Mouse (Mus musculus) neural tube, embryonic 11.5 days (tissue): Measurements from ENCODE around the gene Foxp1. TPM values are rescaled to one million over a fixed set of nuclear protein-coding genes. Genes with fewer than 3 reads are reported as not detected.

ENCODE experiments used
- ATAC-seq: fragments of 200-750 bp; cut with Nextera tagmentation; 2 replicates; pipeline ENCODE4 v1.8.0; 2017; ENCODE audit warnings: moderate number of reproducible peaks, mild to moderate bottlenecking, moderate TSS enrichment, moderate library complexity; ENCODE audit not compliant: insufficient read depth, low FRiP score, low TSS enrichment
- DNase-seq: peaks from one replicate; pipeline ENCODE4 v3.0.0-alpha.2; 2015; ENCODE audit warnings: low spot score
- H3K27ac ChIP-seq: fragments of 300-500 bp; sonication (generic); 2 replicates; pipeline ENCODE4 v1.5.1; 2014; ENCODE audit warnings: low read depth, mild to moderate bottlenecking, low read length
- H3K27me3 ChIP-seq: fragments of 300-500 bp; sonication (generic); 2 replicates; pipeline ENCODE4 v1.6.1; 2014; ENCODE audit warnings: mild to moderate bottlenecking, low read length, mixed read lengths; ENCODE audit not compliant: control insufficient read depth, insufficient read depth
- H3K36me3 ChIP-seq: fragments of 300-500 bp; sonication (generic); 2 replicates; pipeline ENCODE4 v1.6.1; 2014; ENCODE audit warnings: mild to moderate bottlenecking, low read length, moderate library complexity, mixed read lengths; ENCODE audit not compliant: control insufficient read depth, insufficient read depth
- H3K4me1 ChIP-seq: fragments of 300-500 bp; sonication (generic); 2 replicates; pipeline ENCODE4 v1.6.1; 2014; ENCODE audit warnings: low read length, mixed read lengths; ENCODE audit not compliant: control insufficient read depth, insufficient read depth
- H3K4me2 ChIP-seq: fragments of 300-500 bp; sonication (generic); 2 replicates; pipeline ENCODE4 v1.6.1; 2014; ENCODE audit warnings: low read depth, mild to moderate bottlenecking, moderate library complexity
- H3K4me3 ChIP-seq: fragments of 300-500 bp; sonication (generic); 2 replicates; pipeline ENCODE4 v1.5.1; 2014; ENCODE audit warnings: low read depth, low read length
- H3K9ac ChIP-seq: fragments of 300-500 bp; sonication (generic); 2 replicates; pipeline ENCODE4 v1.6.1; 2014; ENCODE audit warnings: mild to moderate bottlenecking, low read length
- H3K9me3 ChIP-seq: fragments of 300-500 bp; sonication (generic); 2 replicates; pipeline ENCODE4 v1.6.1; 2016; ENCODE audit warnings: low read length; ENCODE audit not compliant: control insufficient read depth
- WGBS: fragments of 180-500 bp; shearing (Covaris S2); extraction: QIAGEN DNeasy Blood & Tissue Kit; methylation state at CpG from one replicate; pipeline ENCODE4 v1.1.7; 2014; 5-methylcytosine and 5-hydroxymethylcytosine counted together
- polyA plus RNA-seq: library from polyadenylated mRNA; unstranded; fragments of >200 nt; fragmentation: Nextera tagmentation; extraction: Ambion mirVana; gene quantifications from 2 replicates; pipeline ENCODE4 v1.2.1, GENCODE M21; 2014

Gene Foxp1
- polyA plus RNA-seq, 1 experiment from 2014 or later: 116 TPM

DNA sequence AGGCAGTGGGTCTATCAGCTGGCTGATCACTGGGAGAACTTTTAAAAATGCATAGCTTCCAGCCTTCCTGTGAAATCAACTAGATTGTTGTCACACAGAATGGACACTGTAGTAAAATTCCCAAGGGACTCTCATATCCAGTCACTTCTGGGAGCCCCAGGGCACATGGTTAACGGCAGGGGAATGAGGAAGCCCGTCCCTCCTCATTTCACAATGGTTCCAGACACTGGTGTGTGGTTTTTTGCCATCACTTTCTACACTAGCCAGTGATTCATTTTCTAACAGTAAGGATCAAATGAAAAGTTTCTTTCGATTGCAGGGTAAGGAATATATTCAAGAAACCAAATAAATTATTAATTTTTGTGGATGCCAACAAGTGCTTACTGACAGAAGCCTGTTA is 54.7 kb downstream of the Foxp1 start:
- no peak overlapping the region for H3K9ac ChIP-seq
- ATAC-seq (0 out of 2 replicates have a peak, but pooled peaks have one; percentile 38), DNase-seq (no peak)
- no peaks in the 10 kb centered on the region for H3K36me3 ChIP-seq
- no peaks in the 10 kb centered on the region for H3K9me3 ChIP-seq
- no peak overlapping the region for H3K27ac ChIP-seq
- H3K4me1 ChIP-seq: peaks cover 19% of the 10 kb centered on the region
- H3K4me2 ChIP-seq: no peak overlapping the region
- no peak overlapping the region for H3K4me3 ChIP-seq
- no peaks in the 10 kb centered on the region for H3K27me3 ChIP-seq
- WGBS: 54% methylated on average over 3 of the region's 3 CpGs

DNA sequence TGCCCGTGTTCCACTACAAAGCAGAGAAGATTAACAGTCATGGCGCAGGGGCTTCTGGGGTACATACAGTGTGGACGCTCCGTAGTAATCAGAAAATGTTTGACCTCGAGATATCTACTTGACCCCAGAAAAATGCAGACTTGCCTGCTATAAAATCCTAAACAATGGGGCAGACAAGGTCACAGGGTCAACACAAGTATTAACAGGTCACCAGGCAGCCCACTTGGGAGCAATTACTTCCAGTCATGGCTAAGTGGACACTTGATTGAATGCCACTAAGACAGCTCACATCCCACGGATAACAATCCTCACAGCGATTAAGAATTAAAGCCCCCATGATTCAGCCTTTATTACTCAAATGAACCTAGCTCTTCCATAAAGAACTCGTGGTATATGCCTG is 55.4 kb downstream of the Foxp1 start:
- Histone ChIP-seq H3K9ac (no peak overlapping the region), H3K4me2 (no peak overlapping the region), H3K27me3 (no peaks in the 10 kb centered on the region), H3K4me1 (peaks cover 19% of the 10 kb centered on the region), H3K36me3 (no peaks in the 10 kb centered on the region), H3K9me3 (no peaks in the 10 kb centered on the region), H3K27ac (no peak overlapping the region), H3K4me3 (no peak overlapping the region)
- ATAC-seq: no peak
- 16% methylated on average over 8 of the region's 8 CpGs for WGBS
- DNase-seq: peak; percentile 49

DNA sequence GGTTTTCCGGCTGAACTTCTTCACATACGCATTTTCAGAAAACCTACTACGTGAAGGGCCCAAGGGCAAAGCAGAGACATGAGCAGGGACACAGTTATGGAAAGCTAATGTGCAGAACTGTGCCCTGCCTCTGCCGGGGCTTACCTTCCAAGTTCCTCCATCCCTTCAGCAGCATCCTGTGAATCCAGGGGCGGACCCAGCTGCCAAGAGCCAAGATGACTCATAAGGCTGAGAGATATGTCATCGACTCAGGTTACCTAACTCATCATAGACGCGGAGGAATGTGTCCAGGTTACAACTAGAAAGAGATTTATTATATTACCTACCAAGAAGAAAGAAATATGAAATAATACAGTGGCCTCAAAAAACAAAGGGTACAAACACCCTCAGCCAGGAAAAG is 56.2 kb downstream of the Foxp1 start:
- ATAC-seq: no peak

DNA sequence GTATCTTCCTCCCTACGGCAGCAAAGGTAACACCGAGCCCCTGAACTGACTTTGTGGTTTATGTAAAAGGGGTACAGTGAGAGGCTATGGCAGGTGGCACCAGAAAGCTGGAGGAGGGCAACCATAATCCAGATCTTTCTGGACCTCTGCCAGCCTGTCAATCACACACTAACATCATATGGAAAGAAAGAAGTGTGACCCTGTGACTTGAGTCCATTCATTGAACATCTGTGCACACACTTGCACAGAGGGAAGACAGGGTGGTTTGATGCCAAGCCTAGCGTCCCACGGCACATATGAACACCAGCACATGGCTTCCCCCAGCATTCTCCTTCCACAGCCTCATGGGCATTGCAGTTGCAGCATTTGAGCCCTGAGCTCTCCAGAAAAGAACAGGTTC is 58.1 kb downstream of the Foxp1 start:
- no peak overlapping the region for H3K4me2 ChIP-seq
- no peaks in the 10 kb centered on the region for H3K36me3 ChIP-seq
- DNase-seq (no peak), ATAC-seq (no peak)
- no peak overlapping the region for H3K27ac ChIP-seq
- no peaks in the 10 kb centered on the region for H3K9me3 ChIP-seq
- peaks cover 9% of the 10 kb centered on the region for H3K4me1 ChIP-seq
- no peak overlapping the region for H3K9ac ChIP-seq
- no peaks in the 10 kb centered on the region for H3K27me3 ChIP-seq
- no peak overlapping the region for H3K4me3 ChIP-seq
- WGBS: 91% methylated on average over 4 of the region's 4 CpGs

More for the DNA sequence above, 56.2 kb downstream of the Foxp1 start:
- 82% methylated on average over 8 of the region's 8 CpGs for WGBS
- Histone ChIP-seq H3K27ac (no peak overlapping the region), H3K9ac (no peak overlapping the region), H3K36me3 (no peaks in the 10 kb centered on the region), H3K27me3 (no peaks in the 10 kb centered on the region), H3K4me2 (no peak overlapping the region), H3K4me1 (peaks cover 19% of the 10 kb centered on the region), H3K9me3 (no peaks in the 10 kb centered on the region), H3K4me3 (no peak overlapping the region)
- DNase-seq: no peak

DNA sequence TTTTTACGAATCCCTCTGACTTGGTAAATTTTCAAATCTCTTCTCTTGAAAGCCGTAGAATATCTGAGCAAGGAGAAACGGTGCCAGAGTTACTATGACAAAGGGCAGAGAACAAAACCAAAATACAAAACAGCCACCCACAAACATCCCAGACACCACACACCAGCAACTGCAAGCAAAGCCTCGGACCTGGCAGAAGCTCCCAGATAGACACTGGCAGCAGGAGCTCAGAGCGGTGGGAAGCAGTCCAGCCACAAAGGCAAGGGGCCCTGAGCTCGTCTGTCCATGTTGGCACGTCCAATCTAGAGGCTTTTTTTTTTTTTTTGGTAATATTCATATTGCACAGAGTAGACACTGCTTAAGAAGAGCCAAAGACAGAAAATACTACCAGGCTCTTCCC is 58.6 kb downstream of the Foxp1 start:
- WGBS: 86% methylated on average over 7 of the region's 7 CpGs
- H3K27ac ChIP-seq: no peak overlapping the region
- H3K9ac ChIP-seq: no peak overlapping the region
- DNase-seq (no peak), ATAC-seq (no peak)
- no peak overlapping the region for H3K4me3 ChIP-seq
- peaks cover 4% of the 10 kb centered on the region; the same call in 1 of the 2 replicates for H3K4me1 ChIP-seq
- no peaks in the 10 kb centered on the region for H3K36me3 ChIP-seq
- H3K9me3 ChIP-seq: no peaks in the 10 kb centered on the region
- no peak overlapping the region for H3K4me2 ChIP-seq
- H3K27me3 ChIP-seq: no peaks in the 10 kb centered on the region

DNA sequence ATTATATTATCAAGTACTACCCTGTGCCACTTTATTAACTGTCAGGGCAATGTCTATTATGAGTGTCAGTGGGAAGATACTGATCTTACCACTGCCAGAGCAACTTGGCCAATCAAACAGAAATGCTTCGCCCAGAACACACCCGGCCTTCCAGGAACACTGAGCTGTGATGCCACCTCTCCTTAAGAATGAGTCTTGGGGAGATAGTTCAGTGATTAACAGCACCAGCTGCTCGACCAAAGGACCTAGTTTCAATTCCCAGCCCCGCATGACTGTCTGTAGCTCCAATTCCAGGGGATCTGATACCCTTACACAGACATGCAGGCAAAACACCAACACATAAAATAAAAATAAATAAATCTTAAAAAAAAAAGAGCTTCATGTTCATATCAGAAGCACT is 63.7 kb downstream of the Foxp1 start:
- Histone ChIP-seq H3K4me3 (no peak overlapping the region), H3K27me3 (no peaks in the 10 kb centered on the region), H3K27ac (no peak overlapping the region), H3K4me1 (no peaks in the 10 kb centered on the region), H3K4me2 (no peak overlapping the region), H3K36me3 (no peaks in the 10 kb centered on the region), H3K9me3 (no peaks in the 10 kb centered on the region), H3K9ac (no peak overlapping the region)
- DNase-seq (no peak), ATAC-seq (no peak)
- WGBS: 89% methylated on average over 4 of the region's 4 CpGs

DNA sequence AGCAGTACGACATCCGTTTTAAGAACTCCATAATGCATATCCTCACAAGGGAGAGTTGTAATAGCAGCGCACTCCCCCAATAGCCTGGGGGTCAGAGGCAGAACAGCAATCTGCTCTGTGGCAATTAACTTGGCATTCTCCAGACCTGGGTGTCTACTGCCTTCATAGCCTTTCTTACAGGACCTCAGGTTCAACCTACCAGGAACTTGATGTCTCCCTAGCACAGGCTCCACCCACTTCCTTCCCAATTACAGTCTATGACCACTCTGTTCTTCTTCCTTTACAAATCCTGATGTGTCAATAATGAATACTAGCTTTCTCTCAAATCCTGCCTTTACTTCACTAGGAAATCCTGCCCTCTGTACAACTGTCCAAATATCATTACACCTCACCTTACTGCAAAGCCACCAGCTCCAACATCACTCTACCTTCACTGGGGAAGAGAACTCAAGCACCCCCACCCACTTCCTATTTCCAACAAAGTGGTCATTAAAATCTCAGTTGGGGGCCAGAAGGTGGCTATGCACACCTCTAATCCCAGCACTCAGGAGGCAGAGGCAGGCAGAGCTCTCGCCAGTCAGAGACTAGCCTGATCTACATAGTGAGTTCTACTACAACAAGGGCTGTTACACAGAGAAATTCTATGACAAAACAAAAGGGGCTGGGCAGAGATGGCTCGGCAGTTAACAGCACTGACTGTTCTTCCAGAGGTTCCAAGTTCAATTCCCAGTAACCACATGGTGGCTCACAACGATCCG is 68.6 kb downstream of the Foxp1 start:
- H3K27ac ChIP-seq: no peak overlapping the region
- WGBS: 91% methylated on average over 7 of the region's 7 CpGs
- H3K9ac ChIP-seq: no peak overlapping the region
- no peak overlapping the region for H3K4me2 ChIP-seq
- H3K36me3 ChIP-seq: no peaks in the 10 kb centered on the region
- H3K4me3 ChIP-seq: no peak overlapping the region
- H3K4me1 ChIP-seq: peaks cover 4% of the 10 kb centered on the region
- no peaks in the 10 kb centered on the region for H3K9me3 ChIP-seq
- ATAC-seq (no peak), DNase-seq (no peak)
- H3K27me3 ChIP-seq: no peaks in the 10 kb centered on the region

DNA sequence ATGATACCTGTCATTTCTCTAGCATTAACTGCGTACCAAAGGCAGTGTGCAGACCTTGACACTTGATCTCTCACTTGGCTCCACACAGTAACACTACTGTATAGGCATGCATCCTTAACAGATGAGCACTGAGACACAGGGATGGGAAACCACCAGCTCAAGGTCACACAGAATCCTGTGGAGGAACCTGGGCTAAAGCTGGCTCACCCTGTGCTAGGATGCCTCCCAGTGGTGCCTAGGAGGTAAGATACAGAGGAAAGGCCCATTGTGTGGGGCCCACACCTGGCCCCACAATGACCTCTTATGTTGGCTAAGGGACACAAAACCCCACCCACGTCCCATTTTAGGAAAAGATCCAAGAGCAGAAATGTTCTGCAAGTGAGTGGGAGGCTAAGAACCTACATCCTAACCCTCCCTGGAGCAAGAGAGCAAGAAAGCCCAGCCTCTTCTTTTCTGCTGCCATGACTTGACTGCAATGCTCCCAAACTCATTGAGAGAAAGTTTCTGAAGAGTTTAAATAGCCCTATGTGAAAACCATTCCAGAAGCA is 69.8 kb downstream of the Foxp1 start:
- no peak overlapping the region for H3K27ac ChIP-seq
- H3K4me3 ChIP-seq: no peak overlapping the region
- 75% methylated on average over 2 of the region's 2 CpGs for WGBS
- H3K9me3 ChIP-seq: no peaks in the 10 kb centered on the region
- no peak for DNase-seq
- H3K36me3 ChIP-seq: no peaks in the 10 kb centered on the region
- H3K4me2 ChIP-seq: no peak overlapping the region
- peaks cover 4% of the 10 kb centered on the region for H3K4me1 ChIP-seq
- no peak overlapping the region for H3K9ac ChIP-seq
- ATAC-seq: no peak
- no peaks in the 10 kb centered on the region for H3K27me3 ChIP-seq

DNA sequence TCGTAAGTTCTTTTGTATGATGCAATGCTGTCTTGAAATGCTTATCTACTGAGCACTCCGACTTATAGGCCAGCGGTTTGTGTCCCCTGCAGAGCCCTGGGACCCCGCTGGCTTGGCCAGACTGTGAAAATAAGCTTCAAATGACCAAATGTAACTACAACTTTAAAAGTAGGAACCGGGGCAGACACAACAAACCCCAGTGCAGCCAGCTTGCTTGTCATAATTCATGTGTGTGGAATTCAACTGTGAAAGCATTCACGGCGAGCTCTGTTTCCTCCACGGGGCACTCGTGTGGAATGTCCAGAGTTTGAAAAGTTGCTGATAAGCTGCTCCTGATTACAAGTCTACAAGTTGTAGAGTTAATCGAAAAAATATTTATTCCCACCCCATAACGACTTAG is 71.0 kb downstream of the Foxp1 start:
- no peak overlapping the region for H3K4me3 ChIP-seq
- no peaks in the 10 kb centered on the region for H3K9me3 ChIP-seq
- no peaks in the 10 kb centered on the region for H3K27me3 ChIP-seq
- H3K27ac ChIP-seq: peak overlapping the region; percentile 35; the same call in 1 of the 2 replicates
- WGBS: 45% methylated on average over 11 of the region's 11 CpGs
- no peaks in the 10 kb centered on the region for H3K36me3 ChIP-seq
- ATAC-seq (no peak), DNase-seq (peak; percentile 47)
- peaks cover 4% of the 10 kb centered on the region for H3K4me1 ChIP-seq
- H3K4me2 ChIP-seq: no peak overlapping the region
- H3K9ac ChIP-seq: no peak overlapping the region
